Mouse (Mus musculus) hindbrain, embryonic 15.5 days (tissue): ENCODE results near the gene Gmppa. TPM values are rescaled to one million over a fixed set of nuclear protein-coding genes. Genes with fewer than 3 reads are reported as not detected.

ENCODE experiments used
- ATAC-seq: fragments of 200-750 bp; cut with Nextera tagmentation; 2 replicates; pipeline ENCODE4 v1.8.0; 2017; ENCODE audit warnings: low read depth, moderate number of reproducible peaks, moderate TSS enrichment; ENCODE audit not compliant: low FRiP score
- H3K27ac ChIP-seq: fragments of 300-500 bp; sonication (generic); replicated peaks from 2 replicates; pipeline ENCODE4 v1.5.1; 2015; ENCODE audit warnings: mild to moderate bottlenecking, inconsistent platforms
- H3K27me3 ChIP-seq: fragments of 300-500 bp; sonication (generic); 2 replicates; pipeline ENCODE4 v1.6.1; 2015; ENCODE audit warnings: control low read depth, inconsistent platforms
- H3K36me3 ChIP-seq: fragments of 300-500 bp; sonication (generic); 2 replicates; pipeline ENCODE4 v1.6.1; 2015; ENCODE audit warnings: control low read depth, inconsistent platforms
- H3K4me1 ChIP-seq: fragments of 300-500 bp; sonication (generic); replicated peaks from 2 replicates; pipeline ENCODE4 v1.6.1; 2015; ENCODE audit warnings: control low read depth, inconsistent platforms
- H3K4me2 ChIP-seq: fragments of 300-500 bp; sonication (generic); 2 replicates; pipeline ENCODE4 v1.6.1; 2015; ENCODE audit warnings: moderate library complexity, mild to moderate bottlenecking, inconsistent platforms
- H3K4me3 ChIP-seq: fragments of 300-500 bp; sonication (generic); 2 replicates; pipeline ENCODE4 v1.5.1; 2015; ENCODE audit warnings: mild to moderate bottlenecking, inconsistent platforms
- H3K9ac ChIP-seq: fragments of 300-500 bp; sonication (generic); 2 replicates; pipeline ENCODE4 v1.6.1; 2015; ENCODE audit warnings: inconsistent platforms
- H3K9me3 ChIP-seq: fragments of 300-500 bp; sonication (generic); 2 replicates; pipeline ENCODE4 v1.6.1; 2016; ENCODE audit warnings: control low read depth, inconsistent platforms
- WGBS: fragments of 180-500 bp; shearing (Covaris S2); methylation state at CpG from one replicate; pipeline ENCODE4 v1.1.7; 2015; 5-methylcytosine and 5-hydroxymethylcytosine counted together
- polyA plus RNA-seq: library from polyadenylated mRNA; unstranded; fragments of >200 nt; fragmentation: Nextera tagmentation; extraction: Ambion mirVana; gene quantifications from 2 replicates; pipeline ENCODE4 v1.2.1, GENCODE M21; 2015

Gmppa gene
- polyA plus RNA-seq, 1 experiment from 2014 or later: 79.0 TPM

- WGBS: 83% methylated on average over 3 of the region's 3 CpGs
Observed at GRCm38 (mm10) chr1:75405547-75405946, 30.2 kb upstream of the Gmppa start.

GRCm38 (mm10) chr1:75406173-75406572 is 29.6 kb upstream of the Gmppa start:
- H3K27me3 ChIP-seq: no peaks in the 10 kb centered on the region
- no peak overlapping the region for H3K4me3 ChIP-seq
- 93% methylated on average over 15 of the region's 15 CpGs for WGBS
- no peaks in the 10 kb centered on the region for H3K9me3 ChIP-seq
- no peak overlapping the region for H3K27ac ChIP-seq
- ATAC-seq: no peak
- no peak overlapping the region for H3K9ac ChIP-seq
- no peaks in the 10 kb centered on the region for H3K4me1 ChIP-seq
- H3K4me2 ChIP-seq: no peak overlapping the region
- H3K36me3 ChIP-seq: peaks cover 32% of the 10 kb centered on the region

More at GRCm38 (mm10) chr1:75405547-75405946, 30.2 kb upstream of the Gmppa start:
- Histone ChIP-seq H3K9ac (no peak overlapping the region), H3K27ac (no peak overlapping the region), H3K4me2 (no peak overlapping the region), H3K36me3 (peaks cover 34% of the 10 kb centered on the region), H3K4me1 (peaks cover under 1% of the 10 kb centered on the region), H3K4me3 (no peak overlapping the region), H3K9me3 (no peaks in the 10 kb centered on the region), H3K27me3 (no peaks in the 10 kb centered on the region)
- ATAC-seq: no peak

DNA sequence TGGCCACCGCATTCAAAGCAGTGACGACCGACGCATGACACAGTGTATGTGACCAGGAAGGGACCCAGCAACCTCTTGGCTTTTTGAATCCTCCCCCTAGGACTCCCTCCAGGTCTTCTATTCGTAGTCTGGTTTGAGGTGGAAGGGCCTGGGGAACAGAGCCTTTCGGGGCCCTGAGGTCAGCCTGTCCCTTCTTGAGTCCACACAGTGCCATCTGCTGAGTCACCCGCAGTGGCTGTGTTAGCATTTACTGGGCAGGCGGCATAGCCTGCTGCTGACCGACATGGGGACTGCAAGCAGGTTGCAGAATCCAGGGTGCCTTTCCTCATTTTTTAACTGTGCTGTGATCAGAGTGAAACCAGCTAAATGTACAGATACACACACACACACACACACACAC is 28.7 kb upstream of the Gmppa start:
- Histone ChIP-seq H3K9ac (no peak overlapping the region), H3K27me3 (no peaks in the 10 kb centered on the region), H3K27ac (no peak overlapping the region), H3K36me3 (peaks cover 24% of the 10 kb centered on the region), H3K4me3 (no peak overlapping the region), H3K9me3 (no peaks in the 10 kb centered on the region), H3K4me1 (no peaks in the 10 kb centered on the region), H3K4me2 (no peak overlapping the region)
- WGBS: 95% methylated on average over 9 of the region's 9 CpGs
- no peak for ATAC-seq

GRCm38 (mm10) chr1:75408210-75408609 is 27.5 kb upstream of the Gmppa start:
- H3K4me3 ChIP-seq: no peak overlapping the region
- no peak overlapping the region for H3K9ac ChIP-seq
- no peak for ATAC-seq
- no peaks in the 10 kb centered on the region for H3K4me1 ChIP-seq
- H3K27me3 ChIP-seq: no peaks in the 10 kb centered on the region
- whole genome bisulfite sequencing: 74% methylated on average over 4 of the region's 4 CpGs
- peaks cover 15% of the 10 kb centered on the region; the same call in 1 of the 2 replicates for H3K36me3 ChIP-seq
- H3K9me3 ChIP-seq: no peaks in the 10 kb centered on the region
- no peak overlapping the region for H3K27ac ChIP-seq
- H3K4me2 ChIP-seq: no peak overlapping the region

GRCm38 (mm10) chr1:75409950-75410349 is 25.8 kb upstream of the Gmppa start:
- Histone ChIP-seq H3K4me1 (no peaks in the 10 kb centered on the region), H3K9me3 (no peaks in the 10 kb centered on the region), H3K9ac (no peak overlapping the region), H3K4me3 (no peak overlapping the region), H3K27ac (no peak overlapping the region), H3K27me3 (no peaks in the 10 kb centered on the region), H3K4me2 (no peak overlapping the region), H3K36me3 (peaks cover 18% of the 10 kb centered on the region)
- WGBS: 95% methylated on average over 7 of the region's 7 CpGs
- no peak for ATAC-seq

- no peaks in the 10 kb centered on the region for H3K9me3 ChIP-seq
- H3K36me3 ChIP-seq: peaks cover 18% of the 10 kb centered on the region
- no peak for ATAC-seq
- no peak overlapping the region for H3K27ac ChIP-seq
- H3K9ac ChIP-seq: no peak overlapping the region
- no peak overlapping the region for H3K4me2 ChIP-seq
- no peaks in the 10 kb centered on the region for H3K27me3 ChIP-seq
- 87% methylated on average over 3 of the region's 3 CpGs for WGBS
- no peaks in the 10 kb centered on the region for H3K4me1 ChIP-seq
- no peak overlapping the region for H3K4me3 ChIP-seq
Observed at GRCm38 (mm10) chr1:75412196-75412595, 23.5 kb upstream of the Gmppa start.

DNA sequence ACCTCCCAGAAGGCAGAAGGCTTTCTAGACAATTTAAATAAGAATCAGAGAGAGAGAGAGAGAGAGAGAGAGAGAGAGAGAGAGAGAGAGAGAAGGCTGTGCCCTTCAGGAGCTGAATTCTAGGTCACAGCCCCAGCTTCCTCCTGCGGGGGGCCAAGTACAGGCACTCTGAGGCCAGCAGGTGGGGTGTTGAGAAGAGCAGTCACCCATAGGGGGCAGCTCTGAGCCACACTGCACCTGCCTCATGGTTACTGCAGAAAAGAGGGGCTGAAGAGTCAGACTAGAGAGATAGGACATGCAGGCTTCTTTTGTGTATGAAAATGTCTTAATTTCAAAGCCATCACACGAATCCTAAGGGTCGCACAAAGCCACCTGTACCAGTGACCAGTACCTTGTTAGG is 22.0 kb upstream of the Gmppa start:
- H3K9ac ChIP-seq: no peak overlapping the region
- H3K4me1 ChIP-seq: no peaks in the 10 kb centered on the region
- no peaks in the 10 kb centered on the region; the same call in 1 of the 2 replicates for H3K27me3 ChIP-seq
- no peaks in the 10 kb centered on the region for H3K9me3 ChIP-seq
- no peak overlapping the region for H3K4me3 ChIP-seq
- 60% methylated on average over 3 of the region's 3 CpGs for WGBS
- no peak for ATAC-seq
- H3K4me2 ChIP-seq: no peak overlapping the region
- H3K36me3 ChIP-seq: peaks cover 15% of the 10 kb centered on the region
- H3K27ac ChIP-seq: no peak overlapping the region

DNA sequence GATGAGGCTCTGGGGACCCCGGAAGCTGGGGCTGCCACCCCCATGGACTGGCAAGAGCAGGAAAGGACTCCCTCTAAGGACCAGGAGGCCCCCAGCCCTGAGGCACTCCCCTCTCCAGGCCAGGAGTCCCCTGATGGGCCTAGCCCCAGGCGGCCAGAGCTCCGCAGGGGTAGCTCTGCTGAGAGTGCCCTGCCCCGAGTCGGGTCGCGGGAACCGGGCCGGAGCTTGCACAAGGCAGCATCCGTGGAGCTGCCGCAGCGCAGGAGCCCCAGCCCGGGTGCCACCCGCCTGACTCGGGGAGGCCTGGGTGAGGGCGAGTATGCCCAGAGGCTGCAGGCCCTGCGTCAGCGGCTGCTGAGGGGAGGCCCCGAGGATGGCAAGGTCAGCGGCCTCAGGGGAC is 13.9 kb upstream of the Gmppa start:
- ATAC-seq: no peak
- H3K36me3 ChIP-seq: 0 out of 2 replicates have a peak, but pooled peaks cover 3% of the 10 kb centered on the region
- no peaks in the 10 kb centered on the region for H3K9me3 ChIP-seq
- no peak overlapping the region for H3K27ac ChIP-seq
- H3K4me1 ChIP-seq: peaks cover 23% of the 10 kb centered on the region
- no peak overlapping the region for H3K9ac ChIP-seq
- peaks cover 36% of the 10 kb centered on the region for H3K27me3 ChIP-seq
- WGBS: 9% methylated on average over 20 of the region's 20 CpGs
- peak overlapping the region; percentile 54; the same call in 1 of the 2 replicates for H3K4me2 ChIP-seq
- H3K4me3 ChIP-seq: peak overlapping the region; percentile 23; the same call in 1 of the 2 replicates

- no peak overlapping the region for H3K9ac ChIP-seq
- peak overlapping the region; percentile 23 for H3K4me3 ChIP-seq
- no peak for ATAC-seq
- H3K4me2 ChIP-seq: peak overlapping the region; percentile 54
- peaks cover 23% of the 10 kb centered on the region for H3K4me1 ChIP-seq
- H3K36me3 ChIP-seq: no peaks in the 10 kb centered on the region
- no peak overlapping the region for H3K27ac ChIP-seq
- 7% methylated on average over 29 of the region's 32 CpGs for WGBS
- H3K9me3 ChIP-seq: no peaks in the 10 kb centered on the region
- H3K27me3 ChIP-seq: peaks cover 36% of the 10 kb centered on the region
Observed at GRCm38 (mm10) chr1:75422216-75422822, 13.4 kb upstream of the Gmppa start.

- peak; percentile 50; the same call in 1 of the 2 replicates for ATAC-seq
- Histone ChIP-seq H3K9me3 (no peaks in the 10 kb centered on the region), H3K4me3 (peak overlapping the region; percentile 23), H3K4me2 (peak overlapping the region; percentile 54), H3K4me1 (peaks cover 23% of the 10 kb centered on the region), H3K27ac (no peak overlapping the region), H3K27me3 (peaks cover 36% of the 10 kb centered on the region), H3K9ac (peak overlapping the region; percentile 21; the same call in 1 of the 2 replicates), H3K36me3 (no peaks in the 10 kb centered on the region)
- 3% methylated on average over 69 of the region's 71 CpGs for WGBS
Observed at GRCm38 (mm10) chr1:75422823-75423471, 12.8 kb upstream of the Gmppa start.

GRCm38 (mm10) chr1:75423780-75424390 is 11.8 kb upstream of the Gmppa start:
- H3K4me1 ChIP-seq: peaks cover 23% of the 10 kb centered on the region
- WGBS: 55% methylated on average over 11 of the region's 11 CpGs
- no peak overlapping the region for H3K4me2 ChIP-seq
- no peaks in the 10 kb centered on the region for H3K9me3 ChIP-seq
- H3K9ac ChIP-seq: no peak overlapping the region
- H3K27me3 ChIP-seq: peaks cover 36% of the 10 kb centered on the region
- no peaks in the 10 kb centered on the region for H3K36me3 ChIP-seq
- ATAC-seq: no peak
- H3K4me3 ChIP-seq: no peak overlapping the region
- no peak overlapping the region for H3K27ac ChIP-seq

GRCm38 (mm10) chr1:75425796-75426471 is 9.8 kb upstream of the Gmppa start:
- H3K4me2 ChIP-seq: no peak overlapping the region
- peaks cover 26% of the 10 kb centered on the region for H3K27me3 ChIP-seq
- H3K4me1 ChIP-seq: peaks cover 23% of the 10 kb centered on the region
- WGBS: 31% methylated on average over 10 of the region's 10 CpGs
- no peak overlapping the region for H3K27ac ChIP-seq
- no peak overlapping the region for H3K4me3 ChIP-seq
- no peaks in the 10 kb centered on the region for H3K36me3 ChIP-seq
- H3K9me3 ChIP-seq: no peaks in the 10 kb centered on the region
- no peak overlapping the region for H3K9ac ChIP-seq
- ATAC-seq: no peak
